ENCODE assay signal across 8 mouse cellular contexts in genomic region chr10:121330940-121331339, GRCm38 (mm10). TPM values are rescaled to one million over a fixed set of nuclear protein-coding genes. Genes with fewer than 3 reads are reported as not detected.
DNase-seq lines count a peak whose midpoint lies in the region; ATAC-seq and TF ChIP-seq lines count a peak whose summit lies in the region.

No protein-coding gene starts in this region.

- H3K9me3 ChIP-seq in hindbrain, postnatal 0 days (ENCODE audit: low read length): peaks cover 2% of the 10 kb centered on the region; the same call in 1 of the 2 replicates
- H3K9me3 ChIP-seq in liver, embryonic 14.5 days (ENCODE audit: control insufficient read depth, low read length): no peaks in the 10 kb centered on the region

- H3K4me3 ChIP-seq in hindbrain, postnatal 0 days (ENCODE audit: low read length): no peak overlapping the region
- no peak overlapping the region for H3K4me3 ChIP-seq in liver, embryonic 14.5 days (ENCODE audit: insufficient read depth in 1 of 2, low read depth in 2 of 2, low read length in 2 of 2)

- no peak for ATAC-seq in hindbrain, postnatal 0 days
- no peak for ATAC-seq in liver, embryonic 14.5 days (ENCODE audit: insufficient read depth)

- DNase-seq in gastrocnemius, adult 18-20 months (ENCODE audit: low spot score): peak; percentile 48
- DNase-seq in gastrocnemius, postnatal 25 days: no peak
- DNase-seq in A20 (ENCODE audit: low read depth, low spot score): peak; percentile 69
- DNase-seq in adrenal gland, postnatal 10 days: peak; percentile 86
- peak; percentile 81 for DNase-seq in embryo, embryonic 10.5 days (ENCODE audit: low spot score)
- peak; percentile 57 for DNase-seq in hindbrain, postnatal 0 days (ENCODE audit: low spot score)
- DNase-seq in liver, embryonic 14.5 days (ENCODE audit: low read depth in 3 of 3, low spot score in 3 of 3): peak in 1 of 3 experiments; percentile 7
- peak; percentile 75 to 79 for DNase-seq in right cerebral cortex, adult 2 months (ENCODE audit: low spot score in 2 of 2)

- WGBS in hindbrain, postnatal 0 days: 15% methylated on average over 7 of the region's 7 CpGs
- 7% methylated on average over 7 of the region's 7 CpGs for WGBS in liver, embryonic 14.5 days (ENCODE audit: insufficient replicate concordance)

- no peaks in the 10 kb centered on the region for H3K36me3 ChIP-seq in hindbrain, postnatal 0 days (ENCODE audit: insufficient read depth, low read length)
- H3K36me3 ChIP-seq in liver, embryonic 14.5 days (replicated peaks; ENCODE audit: control insufficient read depth, insufficient read depth, low read depth): no peaks in the 10 kb centered on the region

- no peaks in the 10 kb centered on the region for H3K4me1 ChIP-seq in hindbrain, postnatal 0 days (ENCODE audit: insufficient read depth, low read length)
- peaks cover 0 to 2% of the 10 kb centered on the region in 2 experiments; a peak in 1 of 4 replicates for H3K4me1 ChIP-seq in liver, embryonic 14.5 days (replicated peaks; ENCODE audit: control insufficient read depth in 2 of 2, insufficient read depth in 2 of 2, low read length in 1 of 2)

- no peaks in the 10 kb centered on the region for H3K27me3 ChIP-seq in hindbrain, postnatal 0 days (ENCODE audit: insufficient read depth, low read length)
- no peaks in the 10 kb centered on the region for H3K27me3 ChIP-seq in liver, embryonic 14.5 days (ENCODE audit: control insufficient read depth, insufficient read depth, low read length)

- no peak overlapping the region for H3K9ac ChIP-seq in hindbrain, postnatal 0 days (replicated peaks; ENCODE audit: low read length)
- no peak overlapping the region for H3K9ac ChIP-seq in liver, embryonic 14.5 days (replicated peaks)

- H3K4me2 ChIP-seq in hindbrain, postnatal 0 days (ENCODE audit: low read depth, low read length): no peak overlapping the region
- no peak overlapping the region for H3K4me2 ChIP-seq in liver, embryonic 14.5 days (ENCODE audit: low read depth)

- TF ChIP-seq CTCF in hindbrain, postnatal 0 days (IDR thresholded peaks at IDR 0.05; ENCODE audit: low read depth): peak; percentile 89
- peak; percentile 90 for TF ChIP-seq CTCF in liver, embryonic 14.5 days (IDR thresholded peaks at IDR 0.05; ENCODE audit: low read depth)

- H3K27ac ChIP-seq in hindbrain, postnatal 0 days: no peak overlapping the region
- no peak overlapping the region for H3K27ac ChIP-seq in liver, embryonic 14.5 days

- TF ChIP-seq EP300 in liver, embryonic 14.5 days (IDR thresholded peaks at IDR 0.05; ENCODE audit: low read depth): no peak

RNA-seq across cellular contexts. Expression of gene Tbc1d30, which starts 20.1 kb away (rescaled TPM):
- under 1 TPM; 0.17 to 0.48 TPM for total RNA-seq in gastrocnemius, adult 18-20 months (2021)
- total RNA-seq in gastrocnemius, postnatal 25 days (2021): under 1 TPM; 0.13 to 0.38 TPM
- 1 to 10 TPM; 2.3 to 3.9 TPM for total RNA-seq in adrenal gland, postnatal 10 days (2021)
- 47.5 and 55.6 TPM in 2 replicates for total RNA-seq in hindbrain, postnatal 0 days (2014; rRNA removed)
- polyA plus RNA-seq in hindbrain, postnatal 0 days (2015; fragmentation: Nextera tagmentation; extraction: Ambion mirVana): 9.6 and 10.4 TPM in 2 replicates
- 0.23 and 0.26 TPM in 2 replicates for polyA plus RNA-seq in liver, embryonic 14.5 days (2012; rRNA removed)
- polyA plus RNA-seq in liver, embryonic 14.5 days (2014; fragmentation: Nextera tagmentation; extraction: Ambion mirVana): 0.11 and 0.25 TPM in 2 replicates

RNA-seq across cellular contexts. Expression of gene Gns, which starts 34.0 kb away (rescaled TPM):
- 10 to 100 TPM; 26.8 to 29.2 TPM for total RNA-seq in gastrocnemius, adult 18-20 months (2021)
- total RNA-seq in gastrocnemius, postnatal 25 days (2021): 10 to 100 TPM; 27.1 to 30.5 TPM
- total RNA-seq in adrenal gland, postnatal 10 days (2021): 100 to 1,000 TPM; 115 to 120 TPM
- total RNA-seq in hindbrain, postnatal 0 days (2014; rRNA removed): 87.5 and 93.8 TPM in 2 replicates
- polyA plus RNA-seq in hindbrain, postnatal 0 days (2015; fragmentation: Nextera tagmentation; extraction: Ambion mirVana): 38.2 and 39.5 TPM in 2 replicates
- polyA plus RNA-seq in liver, embryonic 14.5 days (2012; rRNA removed): 6.5 and 7.3 TPM in 2 replicates
- 12.2 and 14.2 TPM in 2 replicates for polyA plus RNA-seq in liver, embryonic 14.5 days (2014; fragmentation: Nextera tagmentation; extraction: Ambion mirVana)
